Mouse (Mus musculus): ENCODE data around the gene Cacna1i.

Gene Cacna1i

GRCm38 (mm10) chr15:80330276-80330675 lies 43.2 kb downstream of the Cacna1i start:
- DNase-seq (ENCODE audit: low spot score in 2 of 2), result no peak

GRCm38 (mm10) chr15:80334766-80335165 lies 47.7 kb downstream of the Cacna1i start:
- DNase-seq (ENCODE audit: low spot score in 2 of 2), result peak; percentile 76 to 79

GRCm38 (mm10) chr15:80335196-80335595 lies 48.2 kb downstream of the Cacna1i start:
- peak in 1 of 2 experiments; percentile 44 for DNase-seq (ENCODE audit: low spot score in 2 of 2)

GRCm38 (mm10) chr15:80340348-80340747 lies 53.3 kb downstream of the Cacna1i start:
- DNase-seq (ENCODE audit: low spot score in 2 of 2), result peak in 1 of 2 experiments; percentile 59

- no peak for DNase-seq (ENCODE audit: low spot score in 2 of 2)
Measured at GRCm38 (mm10) chr15:80342394-80342793, 55.4 kb downstream of the Cacna1i start.

- no peak for DNase-seq (ENCODE audit: low spot score in 2 of 2)
Measured at GRCm38 (mm10) chr15:80343031-80343430, 56.0 kb downstream of the Cacna1i start.

GRCm38 (mm10) chr15:80343731-80344130 lies 56.7 kb downstream of the Cacna1i start:
- DNase-seq (ENCODE audit: low spot score in 2 of 2), result no peak

- DNase-seq (ENCODE audit: low spot score in 2 of 2), result no peak
Measured at GRCm38 (mm10) chr15:80346510-80346909, 59.5 kb downstream of the Cacna1i start.

GRCm38 (mm10) chr15:80350431-80350830 lies 63.4 kb downstream of the Cacna1i start:
- no peak for DNase-seq (ENCODE audit: low spot score in 2 of 2)

GRCm38 (mm10) chr15:80358798-80359197 lies 71.8 kb downstream of the Cacna1i start:
- peak; percentile 77 to 79 for DNase-seq (ENCODE audit: low spot score in 2 of 2)

- no peak for DNase-seq (ENCODE audit: low spot score in 2 of 2)
Measured at GRCm38 (mm10) chr15:80361780-80362508, 74.9 kb downstream of the Cacna1i start.

- peak in 1 of 2 experiments; percentile 54 for DNase-seq (ENCODE audit: low spot score in 2 of 2)
Measured at GRCm38 (mm10) chr15:80362509-80363172, 75.6 kb downstream of the Cacna1i start.

- DNase-seq (ENCODE audit: low spot score in 2 of 2), result peak; percentile 63 to 66
Measured at GRCm38 (mm10) chr15:80363821-80364715, 77.0 kb downstream of the Cacna1i start.

GRCm38 (mm10) chr15:80366899-80367298 lies 79.9 kb downstream of the Cacna1i start:
- DNase-seq (ENCODE audit: low spot score in 2 of 2), result no peak

GRCm38 (mm10) chr15:80373219-80373964 lies 86.4 kb downstream of the Cacna1i start:
- peak; percentile 61 to 72 for DNase-seq (ENCODE audit: low spot score in 2 of 2)

GRCm38 (mm10) chr15:80374854-80375253 lies 87.8 kb downstream of the Cacna1i start:
- no peak for DNase-seq (ENCODE audit: low spot score in 2 of 2)

GRCm38 (mm10) chr15:80387185-80387584 lies 100.1 kb downstream of the Cacna1i start:
- DNase-seq (ENCODE audit: low spot score in 2 of 2), result no peak

GRCm38 (mm10) chr15:80391791-80392190 lies 104.8 kb downstream of the Cacna1i start:
- DNase-seq (ENCODE audit: low spot score in 2 of 2), result no peak

GRCm38 (mm10) chr15:80395035-80395434 lies 108.0 kb downstream of the Cacna1i start:
- DNase-seq (ENCODE audit: low spot score in 2 of 2), result no peak

- no peak for DNase-seq (ENCODE audit: low spot score in 2 of 2)
Measured at GRCm38 (mm10) chr15:80399451-80399850, 112.4 kb downstream of the Cacna1i start.

- DNase-seq (ENCODE audit: low spot score in 2 of 2), result no peak
Measured at GRCm38 (mm10) chr15:80401387-80401898, 114.4 kb downstream of the Cacna1i start.

All from right cerebral cortex, postnatal 10 days (tissue).